8 mouse cellular contexts compared by ENCODE assay signal in genomic region chr3:28263948-28264840, GRCm38 (mm10). TPM values are rescaled to one million over a fixed set of nuclear protein-coding genes. Genes with fewer than 3 reads are reported as not detected.
DNase-seq lines count a peak whose midpoint lies in the region; ATAC-seq and TF ChIP-seq lines count a peak whose summit lies in the region.

No protein-coding gene starts in this region.

- H3K27me3 ChIP-seq in cerebellum, adult 2 months (ENCODE audit: control insufficient read depth, insufficient read depth, low read length), result no peaks in the 10 kb centered on the region
- H3K27me3 ChIP-seq in hindbrain, postnatal 0 days (ENCODE audit: insufficient read depth, low read length), result no peaks in the 10 kb centered on the region

- WGBS in cerebellum, adult 2 months, result 1% methylated on average over 25 of the region's 26 CpGs
- 2% methylated on average over 26 of the region's 26 CpGs for WGBS in hindbrain, postnatal 0 days

- H3K27ac ChIP-seq in cerebellum, adult 2 months (ENCODE audit: insufficient read depth, low read length), result peak overlapping the region; percentile 92
- H3K27ac ChIP-seq in hindbrain, postnatal 0 days, result peak overlapping the region; percentile 97

- no peak for TF ChIP-seq CTCF in cerebellum, adult 2 months (IDR thresholded peaks at IDR 0.05; ENCODE audit: borderline replicate concordance, insufficient read depth, low read depth, low read length)
- TF ChIP-seq CTCF in hindbrain, postnatal 0 days (IDR thresholded peaks at IDR 0.05; ENCODE audit: low read depth), result no peak

- intact Hi-C loops in heart, postnatal 25 days (cut with DNase I), result loop anchor here (10.0 kb wide), 2 partner anchors 101 to 141 kb away; no protein-coding TSS in a partner anchor
- intact Hi-C loops in left cerebral cortex, postnatal 4 days (cut with DNase I), result loop anchor here (5.0 to 10.0 kb wide), 4 partner anchors 68 to 291 kb away; no protein-coding TSS in a partner anchor

- H3K4me3 ChIP-seq in cerebellum, adult 2 months (replicated peaks; ENCODE audit: insufficient read depth, low read depth, low read length), result peak overlapping the region; percentile 91
- peak overlapping the region; percentile 92 for H3K4me3 ChIP-seq in hindbrain, postnatal 0 days (ENCODE audit: low read length)

- no peaks in the 10 kb centered on the region for H3K9me3 ChIP-seq in hindbrain, postnatal 0 days (ENCODE audit: low read length)

- H3K9ac ChIP-seq in hindbrain, postnatal 0 days (replicated peaks; ENCODE audit: low read length), result peak overlapping the region; percentile 93

- no peaks in the 10 kb centered on the region for H3K36me3 ChIP-seq in hindbrain, postnatal 0 days (ENCODE audit: insufficient read depth, low read length)

- peak overlapping the region; percentile 65 for H3K4me2 ChIP-seq in hindbrain, postnatal 0 days (ENCODE audit: low read depth, low read length)

- peak; percentile 86 for DNase-seq in heart, adult 11 months
- no peak for DNase-seq in heart, postnatal 25 days (ENCODE audit: low spot score)
- DNase-seq in cerebellum, adult 2 months, result peak; percentile 68 to 76
- peak; percentile 33 to 36 for DNase-seq in frontal cortex, postnatal 14 days (ENCODE audit: low spot score in 2 of 2)
- DNase-seq in hindbrain, postnatal 0 days (ENCODE audit: low spot score), result peak; percentile 84
- DNase-seq in left cerebral cortex, postnatal 4 days, result peak; percentile 81
- DNase-seq in mesoderm, embryonic 11.5 days (ENCODE audit: low read depth, low spot score), result peak; percentile 37
- DNase-seq in spleen, postnatal 36 days (ENCODE audit: low spot score in 2 of 2), result peak; percentile 29 to 39

- ATAC-seq in hindbrain, postnatal 0 days, result peak; percentile 19

- TF ChIP-seq POLR2A in cerebellum, adult 2 months (IDR thresholded peaks at IDR 0.05; ENCODE audit: borderline replicate concordance, insufficient read depth, low read length), result peak; percentile 20; the same call in 1 of the 2 replicates

- peaks cover 12% of the 10 kb centered on the region; the same call in 1 of the 2 replicates for H3K4me1 ChIP-seq in cerebellum, adult 2 months (ENCODE audit: control insufficient read depth, insufficient read depth, low read length)
- peaks cover 18% of the 10 kb centered on the region for H3K4me1 ChIP-seq in hindbrain, postnatal 0 days (ENCODE audit: insufficient read depth, low read length)

RNA-seq across cellular contexts. Expression of gene Tnik, which starts 1.2 kb away (rescaled TPM):
- total RNA-seq in heart, postnatal 25 days (2021), result 10 to 100 TPM; 32.2 to 37.1 TPM
- 72.0 and 77.3 TPM in 2 replicates for polyA plus RNA-seq in cerebellum, adult 2 months (2012; rRNA removed)
- total RNA-seq in hindbrain, postnatal 0 days (2014; rRNA removed), result 98.1 and 105 TPM in 2 replicates
- polyA plus RNA-seq in hindbrain, postnatal 0 days (2015; fragmentation: Nextera tagmentation; extraction: Ambion mirVana), result 61.7 and 63.2 TPM in 2 replicates
- 100 to 1,000 TPM; 232 to 233 TPM for total RNA-seq in left cerebral cortex, postnatal 4 days (2021)
